Mouse (Mus musculus) urinary bladder, postnatal 36 days (tissue): ENCODE results near the gene Adrb1.
"Not testable (repeated sequence)": the region's sequence is repeated elsewhere in the genome, so short reads cannot be mapped to it uniquely, and the experiment has no call there.

Experiments
- DNase-seq, 2 experiments: peaks; one replicate each; pipeline ENCODE4 v3.0.0; 2022; ENCODE audit warnings: low spot score in 2 of 2, mixed read lengths in 1 of 2

Gene Adrb1

GRCm38 (mm10) chr19:56749343-56749742 lies 27.3 kb downstream of the Adrb1 start:
- DNase-seq = no peak

DNA sequence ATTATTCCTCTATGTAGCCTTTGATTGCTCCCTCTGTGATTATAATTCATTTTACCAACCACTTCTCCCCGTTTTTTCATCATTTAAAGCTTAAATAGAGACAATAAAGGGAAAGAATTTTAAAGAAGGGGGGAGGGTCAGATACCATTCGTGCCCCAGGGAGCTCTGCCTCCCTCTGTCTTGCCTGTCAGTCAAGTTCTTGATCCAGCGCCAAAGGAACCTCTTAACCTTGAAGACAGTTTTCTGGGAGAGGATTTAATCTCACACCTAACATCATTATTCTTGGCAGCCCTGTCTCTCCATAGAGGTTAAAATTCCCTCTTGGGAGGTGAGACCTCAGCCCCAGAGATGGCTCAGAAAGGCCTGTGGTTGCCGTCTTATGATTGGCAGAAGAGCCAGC lies 28.7 kb downstream of the Adrb1 start:
- no peak for DNase-seq

DNA sequence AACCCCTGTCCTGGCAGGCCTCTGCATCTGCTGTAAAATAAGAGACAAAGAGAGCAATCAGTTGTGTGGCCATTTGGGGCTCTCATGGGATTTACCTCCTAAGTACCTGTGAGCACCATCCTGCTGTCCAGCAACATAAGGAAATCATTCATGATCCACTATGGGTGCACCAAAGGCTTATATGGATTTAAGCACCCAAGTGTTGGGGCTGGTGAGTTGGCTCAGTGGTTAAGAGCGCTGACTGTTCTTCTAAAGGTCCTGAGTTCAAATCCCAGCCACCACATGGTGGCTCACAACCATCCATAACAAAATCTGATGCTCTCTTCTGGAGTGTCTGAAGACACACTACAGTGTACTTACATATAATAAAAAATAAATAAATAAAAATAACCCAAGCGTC lies 32.5 kb downstream of the Adrb1 start:
- not testable (repeated sequence) for DNase-seq

DNA sequence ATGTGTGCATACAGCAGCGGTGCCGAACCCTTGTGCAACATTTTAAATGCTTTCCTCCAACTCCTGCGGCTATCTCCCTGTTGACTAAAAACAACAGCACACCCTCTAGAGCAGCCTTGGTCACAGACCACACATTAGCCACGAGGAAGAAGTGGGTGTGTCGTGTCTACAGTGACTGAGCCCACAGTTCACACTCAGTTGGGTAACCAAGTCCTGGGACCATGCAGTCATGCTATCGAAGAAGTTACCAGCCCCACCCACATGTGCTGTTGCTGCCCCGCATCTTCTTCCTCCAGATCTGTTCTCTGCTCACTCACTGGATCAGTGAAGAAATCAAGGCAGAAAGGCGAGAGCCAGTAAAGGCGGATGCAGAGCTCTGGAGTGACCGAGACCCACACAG lies 34.4 kb downstream of the Adrb1 start:
- DNase-seq = no peak

DNA sequence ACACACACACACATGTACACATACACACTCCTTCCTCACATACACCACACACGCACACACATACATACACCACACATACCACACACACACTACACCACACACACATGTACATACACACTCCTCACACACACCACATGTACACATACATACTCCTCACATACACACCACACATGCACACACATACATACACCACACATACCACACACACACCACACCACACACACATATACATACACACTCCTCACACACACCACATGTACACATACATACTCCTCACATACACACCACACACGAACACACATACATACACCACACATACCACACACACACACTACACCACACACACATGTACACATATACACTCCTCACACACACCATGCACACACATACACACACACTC lies 36.3 kb downstream of the Adrb1 start:
- no peak for DNase-seq

GRCm38 (mm10) chr19:56759740-56760139 lies 37.7 kb downstream of the Adrb1 start:
- no peak for DNase-seq

DNA sequence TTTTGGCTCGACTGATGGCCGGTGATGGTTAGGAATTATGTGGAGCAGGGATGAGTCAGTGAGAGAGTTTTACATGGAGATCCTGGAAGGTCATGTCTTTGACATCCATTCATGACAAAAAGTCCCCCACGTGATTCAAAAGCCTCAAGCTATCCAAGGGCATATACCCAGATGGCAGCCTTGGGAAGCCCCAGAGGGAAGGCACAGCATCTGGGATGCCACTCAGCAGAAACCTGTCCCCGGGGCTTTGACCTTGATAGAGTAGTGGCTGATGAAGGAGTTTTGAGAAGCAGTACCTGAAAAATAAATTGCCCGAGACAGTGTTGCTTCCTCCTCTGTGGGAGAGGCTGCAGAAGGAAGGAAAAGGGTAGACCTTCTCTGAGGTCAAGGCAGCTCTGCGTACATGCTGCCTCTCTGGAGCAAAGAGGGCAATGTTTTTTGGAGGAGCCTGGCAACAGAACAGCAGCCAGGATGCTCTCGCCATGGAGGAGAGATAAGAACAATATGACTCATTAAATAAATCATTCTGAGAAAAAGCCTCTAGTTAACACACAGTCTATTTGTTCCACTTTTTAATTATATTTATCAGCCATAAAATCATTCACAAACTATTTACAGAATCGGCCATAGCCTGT lies 38.4 kb downstream of the Adrb1 start:
- no peak for DNase-seq

DNA sequence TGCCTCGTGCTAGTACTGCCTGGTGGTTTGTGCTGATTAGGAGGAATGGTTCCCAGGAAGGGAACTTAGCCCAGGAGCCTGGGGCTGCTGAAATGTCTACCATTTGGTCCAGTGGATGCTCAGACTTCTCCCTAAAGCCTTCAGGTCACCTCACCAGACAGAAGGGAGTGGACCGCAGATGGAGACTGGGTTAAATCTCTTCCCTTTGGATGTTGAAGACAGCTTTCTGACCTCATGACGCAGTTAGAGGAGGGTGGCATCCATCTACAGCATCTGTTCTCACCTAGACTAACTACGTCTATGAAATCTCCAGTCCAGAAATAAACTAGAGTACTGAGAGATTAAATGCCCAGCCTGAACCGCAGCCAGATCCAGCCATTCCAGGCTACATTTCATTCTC lies 39.1 kb downstream of the Adrb1 start:
- no peak for DNase-seq

DNA sequence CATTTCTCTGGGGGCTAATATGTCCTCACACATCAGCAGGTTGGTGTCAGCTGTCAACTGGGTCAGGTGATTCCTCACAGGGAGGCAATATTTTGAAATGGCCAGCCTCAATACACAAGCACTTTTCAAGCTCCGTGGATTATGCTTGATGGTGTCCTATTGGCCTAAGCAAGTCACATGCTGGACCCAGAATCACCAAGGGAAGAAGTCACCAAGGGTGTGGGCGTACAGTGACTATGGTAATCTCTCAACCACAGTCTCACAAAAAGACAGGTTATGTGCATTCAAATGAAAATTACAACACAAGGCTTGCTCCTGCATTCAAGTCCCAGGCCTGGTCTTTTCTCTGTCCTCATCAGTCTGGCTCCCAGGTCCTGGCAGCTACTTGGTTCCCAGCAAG lies 39.7 kb downstream of the Adrb1 start:
- DNase-seq = no peak

DNA sequence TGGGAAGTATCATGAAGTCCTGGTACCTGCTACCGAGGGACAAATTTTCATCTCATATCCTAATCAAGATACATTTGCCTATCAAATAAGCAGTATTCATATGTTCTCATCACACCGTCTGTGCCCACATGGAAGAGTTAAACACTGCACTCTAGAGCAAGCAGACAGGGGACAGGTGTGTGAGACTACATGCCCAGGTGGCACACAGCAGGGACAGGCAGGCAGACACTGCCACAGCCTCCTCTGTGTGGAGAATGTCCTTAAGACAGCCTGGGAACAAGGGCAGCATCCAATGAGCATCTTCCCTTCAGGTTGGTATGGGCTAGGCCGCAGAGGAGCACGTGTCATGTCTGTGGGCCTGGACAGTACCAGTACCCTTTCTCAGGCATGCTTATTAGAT lies 40.7 kb downstream of the Adrb1 start:
- DNase-seq = no peak

- DNase-seq = no peak
These were observed 47.0 kb downstream of the Adrb1 start for GRCm38 (mm10) chr19:56769024-56769423.

DNA sequence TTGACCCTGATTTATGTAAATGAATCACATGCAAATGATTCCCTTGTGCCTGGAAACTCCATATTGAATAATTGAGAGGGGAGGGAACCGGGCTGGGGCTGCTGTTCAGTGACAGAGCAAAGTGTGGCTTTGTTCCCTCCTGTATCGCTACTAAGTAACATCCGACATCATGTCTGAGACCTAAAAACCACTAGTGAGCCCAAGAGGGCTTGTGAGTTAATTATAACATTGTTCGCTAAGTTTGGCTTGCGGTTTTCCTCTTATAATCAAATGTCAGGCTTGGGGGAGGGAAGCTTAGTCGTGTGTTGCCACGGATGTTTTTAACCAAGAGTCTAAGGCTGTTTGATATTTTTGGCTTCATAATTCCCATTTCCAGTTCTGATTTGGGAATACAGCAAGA lies 50.2 kb downstream of the Adrb1 start:
- no peak for DNase-seq

DNA sequence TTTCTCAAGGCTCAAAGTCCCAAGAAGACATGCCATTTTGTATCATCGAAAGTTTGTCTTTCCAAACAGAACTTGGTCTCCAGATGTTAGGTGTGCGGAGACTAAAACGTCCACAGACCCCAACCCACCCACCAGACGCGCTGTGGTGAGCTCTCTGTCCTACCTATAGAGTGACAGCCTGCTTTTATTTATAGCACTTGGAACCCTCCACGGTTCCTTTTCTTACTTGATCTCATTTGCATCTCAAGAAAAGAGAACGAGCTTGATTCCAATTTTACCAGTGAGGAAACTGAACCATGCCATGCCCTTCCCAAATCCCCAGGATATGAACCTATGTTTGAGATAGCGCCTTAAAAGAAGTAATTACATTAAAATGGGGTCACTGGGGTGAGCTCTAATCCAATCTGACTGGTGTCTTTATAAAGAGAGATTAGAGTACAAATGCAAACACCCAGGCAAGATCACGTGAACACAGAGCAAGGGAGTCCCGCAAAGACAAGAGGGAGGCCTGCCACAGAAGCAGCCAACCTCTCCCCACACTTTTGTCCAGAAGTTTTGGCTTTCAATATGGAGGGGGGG lies 51.5 kb downstream of the Adrb1 start:
- DNase-seq = no peak

DNA sequence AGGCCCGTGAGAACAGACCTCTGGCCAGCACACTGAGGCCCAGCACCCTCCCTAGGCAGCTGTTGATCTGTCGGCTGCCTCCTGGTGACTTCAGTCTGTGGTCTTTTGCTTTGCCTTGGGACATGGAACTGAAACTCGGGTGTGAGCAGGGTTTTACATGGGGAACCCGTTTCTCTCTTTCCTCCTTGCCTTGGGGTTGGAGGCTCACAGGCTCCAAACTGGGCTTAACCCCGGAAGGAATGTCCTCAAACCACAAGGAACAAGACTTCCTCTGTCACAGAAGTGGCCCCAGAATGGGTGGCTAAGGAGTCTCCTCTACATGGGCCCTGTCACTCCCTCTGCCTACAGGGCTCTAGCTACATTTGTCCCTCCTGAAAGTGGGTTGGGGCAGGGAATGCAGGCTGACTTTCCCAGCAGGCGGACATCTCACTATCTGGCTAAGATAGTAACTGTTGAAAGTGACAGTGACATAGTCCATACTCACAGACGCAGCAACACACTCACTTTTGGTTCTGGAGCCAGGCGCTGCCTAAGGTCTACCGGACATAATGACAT lies 52.5 kb downstream of the Adrb1 start:
- DNase-seq = peak in 1 of 2 experiments; percentile 6

DNA sequence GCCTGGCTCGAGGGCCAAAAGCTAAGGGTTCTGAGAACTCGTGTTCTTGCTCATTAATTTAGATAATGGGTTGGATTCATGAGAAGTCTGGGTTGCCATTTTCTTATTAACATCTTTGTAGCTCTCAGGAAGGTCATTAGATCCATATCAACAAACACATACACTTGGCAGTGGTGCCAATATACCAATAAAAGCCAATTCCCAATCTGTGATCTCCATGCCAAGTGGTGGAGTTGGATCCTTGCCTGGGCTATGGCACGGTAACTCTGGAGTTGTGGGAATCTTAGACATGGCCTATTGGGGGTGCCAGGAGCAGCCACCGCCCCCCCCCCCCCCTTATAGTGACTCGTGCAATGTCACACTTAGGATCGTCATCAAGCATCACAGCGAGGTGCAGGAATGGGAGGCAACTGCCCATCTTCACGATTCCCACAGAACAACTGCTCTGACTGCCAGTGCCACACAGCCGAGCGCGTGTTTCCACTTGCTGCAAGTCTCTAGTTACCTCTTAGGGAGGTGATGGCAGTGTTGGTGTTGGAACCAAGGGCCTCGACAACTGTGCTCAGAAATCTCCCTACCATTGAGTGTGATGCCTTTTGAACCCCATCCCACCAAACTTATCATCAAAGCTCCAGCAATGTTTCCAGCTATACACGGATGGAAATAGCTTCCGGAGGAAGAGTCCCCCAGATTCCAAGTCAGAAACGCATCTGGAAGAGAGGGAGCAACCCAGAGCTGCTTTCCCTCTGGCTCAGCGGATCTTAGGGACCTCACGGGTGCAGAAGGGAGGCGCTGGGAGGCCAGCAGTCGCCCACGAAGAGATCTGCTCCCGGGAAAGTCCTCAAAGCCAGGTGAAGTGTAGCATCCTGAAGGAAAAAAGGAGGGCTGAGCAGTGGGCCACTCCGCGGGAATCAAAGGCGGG lies 53.2 kb downstream of the Adrb1 start:
- DNase-seq = no peak

GRCm38 (mm10) chr19:56775893-56776718 lies 54.1 kb downstream of the Adrb1 start:
- DNase-seq = peak; percentile 7 to 14

DNA sequence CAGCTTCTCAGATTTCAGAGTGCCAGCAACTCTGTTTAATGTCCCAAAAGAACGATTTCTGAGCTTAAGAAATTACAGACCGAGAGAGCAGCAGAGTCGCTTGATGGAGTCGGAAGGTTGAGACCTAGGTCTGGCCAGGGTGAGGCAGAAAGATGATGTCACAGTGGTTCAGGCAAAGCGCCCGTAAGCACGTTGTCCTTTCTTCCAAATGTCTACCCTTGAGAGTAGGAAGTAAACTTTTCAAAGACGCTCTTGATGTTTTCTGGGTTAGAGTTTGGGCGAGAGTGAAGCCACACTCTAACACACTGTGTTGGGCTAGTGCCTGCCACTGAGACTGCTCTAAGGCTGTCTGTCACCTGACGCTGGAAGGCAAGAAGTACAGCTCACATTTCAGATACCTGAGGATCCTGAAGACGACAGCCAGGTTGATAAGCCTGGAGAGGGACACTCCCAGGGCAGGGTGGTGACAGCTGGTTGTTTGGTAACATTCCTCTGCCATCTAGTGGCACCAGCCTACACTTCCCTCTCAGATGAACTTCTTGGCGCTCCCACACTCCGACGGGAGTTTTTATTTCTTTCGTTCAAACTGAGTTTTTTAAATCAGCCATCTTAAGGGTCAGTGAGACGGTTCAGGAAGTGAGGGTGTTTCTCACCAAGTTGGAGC lies 54.9 kb downstream of the Adrb1 start:
- DNase-seq = peak; percentile 41 to 49

DNA sequence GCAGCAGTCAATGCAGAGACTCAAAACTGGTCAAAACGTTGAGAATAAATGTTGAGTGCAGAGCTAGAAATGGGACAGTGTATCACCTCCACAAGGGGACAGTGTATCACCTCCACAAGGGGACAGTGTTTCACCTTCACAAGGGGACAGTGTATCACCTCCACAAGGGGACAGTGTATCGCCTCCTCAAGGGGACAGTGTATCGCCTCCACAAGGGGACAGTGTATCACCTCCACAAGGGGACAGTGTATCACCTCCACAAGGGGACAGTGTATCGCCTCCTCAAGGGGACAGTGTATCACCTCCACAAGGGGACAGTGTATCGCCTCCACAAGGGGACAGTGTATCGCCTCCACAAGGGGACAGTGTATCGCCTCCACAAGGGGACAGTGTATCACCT lies 56.5 kb downstream of the Adrb1 start:
- DNase-seq = not testable (repeated sequence)
